Mouse (Mus musculus): ENCODE measurements around the gene Tmem266. TPM values are rescaled to one million over a fixed set of nuclear protein-coding genes. Genes with fewer than 3 reads are reported as not detected.

Gene Tmem266
- total RNA-seq, 2 experiments from 2014 or later, result 0.80 to 0.93 TPM

DNA sequence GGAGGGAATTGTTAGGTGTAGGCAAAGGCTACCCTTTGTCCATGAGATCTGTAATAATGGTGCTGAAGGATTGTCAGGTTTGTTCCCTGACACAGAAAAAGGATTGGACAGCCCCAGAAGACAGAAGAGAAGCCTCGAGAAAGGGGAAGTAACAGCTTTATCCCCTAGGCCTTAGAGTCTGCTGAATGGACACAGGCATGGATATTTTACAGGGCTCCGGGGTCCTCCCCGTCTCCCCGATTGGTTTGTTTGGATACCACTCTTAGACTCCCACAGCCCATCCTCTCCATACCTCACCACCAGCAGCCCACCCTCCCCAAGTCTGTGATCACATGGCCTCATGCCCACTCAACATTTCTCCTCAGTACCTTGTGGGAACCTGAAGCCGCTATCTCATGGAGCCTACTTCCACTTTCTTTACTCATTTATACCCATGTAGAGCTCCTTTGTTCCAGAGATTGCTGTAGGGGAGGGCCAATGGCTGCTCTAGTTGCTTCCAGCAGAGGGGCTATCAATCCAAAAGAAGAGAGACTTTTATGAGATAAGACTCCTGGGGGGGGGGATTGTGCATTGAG lies 112.6 kb downstream of the Tmem266 start:
- no peak for DNase-seq (ENCODE audit: low spot score in 2 of 2)

GRCm38 (mm10) chr9:55447509-55447908 lies 120.8 kb downstream of the Tmem266 start:
- no peak for DNase-seq (ENCODE audit: low spot score in 2 of 2)

GRCm38 (mm10) chr9:55449108-55449507 lies 122.4 kb downstream of the Tmem266 start:
- no peak for DNase-seq (ENCODE audit: low spot score in 2 of 2)

DNA sequence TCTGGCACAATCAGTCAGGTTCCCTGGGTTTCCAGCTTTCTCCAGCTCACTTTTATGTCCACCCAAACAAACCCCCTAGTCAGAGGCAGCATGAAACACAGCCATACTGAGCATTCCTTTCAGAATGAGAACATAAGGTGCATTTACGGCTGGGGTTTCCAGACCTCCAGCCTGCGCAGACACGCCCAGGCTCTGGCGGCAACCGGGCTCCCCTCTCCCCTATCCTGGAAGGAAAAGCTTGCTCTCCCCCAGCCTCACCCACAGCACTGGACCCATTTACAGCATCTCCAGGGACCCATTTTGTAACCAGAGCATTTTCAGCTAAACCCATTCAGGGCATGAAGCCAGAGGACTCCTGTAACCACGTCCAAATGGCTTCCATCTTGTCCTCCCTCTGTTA lies 123.3 kb downstream of the Tmem266 start:
- DNase-seq (ENCODE audit: low spot score in 2 of 2), result no peak

DNA sequence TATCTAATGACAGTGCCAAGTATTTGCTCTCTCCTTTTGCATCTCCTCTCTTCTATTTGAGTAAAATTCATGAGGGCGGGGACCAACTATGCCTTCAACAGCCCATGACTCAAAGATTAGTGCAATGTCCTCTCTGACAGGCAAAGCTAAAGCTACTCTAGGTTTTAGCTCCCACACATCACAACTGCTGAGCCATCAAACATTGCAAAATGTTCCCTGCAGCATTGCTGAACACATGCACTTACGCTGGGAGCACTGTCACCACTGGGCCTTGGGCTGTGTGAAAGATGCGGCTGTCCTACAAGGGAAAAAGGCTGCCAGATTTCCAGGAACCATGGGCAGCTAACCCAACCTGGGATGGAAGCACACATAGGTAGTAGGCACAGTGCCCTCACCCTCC lies 124.7 kb downstream of the Tmem266 start:
- DNase-seq (ENCODE audit: low spot score in 2 of 2), result no peak

DNA sequence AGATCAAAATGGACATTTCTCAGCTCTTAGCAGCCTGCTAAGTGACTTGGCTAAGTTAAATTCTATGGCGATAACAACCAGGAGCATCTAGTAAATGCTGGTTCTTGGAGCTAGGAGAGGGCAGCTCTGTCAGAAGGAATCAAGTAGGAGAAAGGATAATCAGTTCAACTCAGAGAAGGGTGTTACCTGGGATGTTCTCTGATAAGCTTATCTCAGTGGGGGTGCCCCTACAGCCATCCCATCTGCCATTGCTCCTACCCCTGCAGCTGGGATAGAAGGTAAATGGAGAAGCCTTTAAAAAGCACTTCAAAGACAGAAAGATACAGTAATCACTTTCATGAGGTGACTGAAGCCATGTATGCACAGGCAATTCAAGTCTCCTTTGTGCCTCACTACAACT lies 126.2 kb downstream of the Tmem266 start:
- no peak for DNase-seq (ENCODE audit: low spot score in 2 of 2)

DNA sequence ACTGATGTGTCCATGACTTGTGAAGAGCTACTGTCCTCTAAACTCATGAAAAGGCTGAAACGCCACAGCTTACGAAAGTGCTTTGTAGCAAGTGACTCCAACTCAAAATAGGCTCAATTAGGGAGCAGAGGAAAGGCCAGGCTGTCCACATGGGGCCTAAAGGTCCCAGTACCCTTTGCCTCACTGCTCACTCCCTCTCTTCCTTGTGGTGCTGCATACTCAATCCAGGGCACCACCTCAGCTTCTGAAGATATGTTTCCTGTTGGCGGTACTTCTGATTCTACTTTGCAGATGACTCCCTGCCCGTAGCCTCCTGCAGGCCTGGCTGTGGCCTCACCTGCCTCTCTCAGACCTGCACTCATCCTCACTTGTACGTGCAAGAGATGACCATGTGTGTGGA lies 126.7 kb downstream of the Tmem266 start:
- no peak for DNase-seq (ENCODE audit: low spot score in 2 of 2)

- no peak for DNase-seq (ENCODE audit: low spot score in 2 of 2)
These were observed 141.7 kb downstream of the Tmem266 start for GRCm38 (mm10) chr9:55468397-55468796.

GRCm38 (mm10) chr9:55476084-55476483 lies 149.4 kb downstream of the Tmem266 start:
- DNase-seq (ENCODE audit: low spot score in 2 of 2), result no peak

DNA sequence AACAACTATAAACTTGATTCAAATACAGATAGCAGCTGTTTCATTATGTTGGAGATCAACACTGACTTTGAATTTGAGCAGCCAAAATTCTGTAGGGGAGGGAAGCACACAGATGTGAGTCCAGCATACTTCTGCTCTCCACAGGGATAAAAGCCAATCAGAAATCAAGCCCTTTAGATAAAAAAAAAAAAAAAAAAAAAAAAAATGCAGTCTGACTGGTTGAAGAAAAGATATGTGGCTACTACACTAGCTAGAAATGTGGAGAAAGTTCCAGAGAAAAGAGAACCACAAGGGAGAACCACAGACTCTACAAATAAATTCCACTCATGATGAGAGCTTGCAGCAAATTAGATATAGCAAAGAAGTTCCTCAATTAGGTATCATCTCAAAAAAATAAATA lies 152.0 kb downstream of the Tmem266 start:
- DNase-seq (ENCODE audit: low spot score in 2 of 2), result no peak

DNA sequence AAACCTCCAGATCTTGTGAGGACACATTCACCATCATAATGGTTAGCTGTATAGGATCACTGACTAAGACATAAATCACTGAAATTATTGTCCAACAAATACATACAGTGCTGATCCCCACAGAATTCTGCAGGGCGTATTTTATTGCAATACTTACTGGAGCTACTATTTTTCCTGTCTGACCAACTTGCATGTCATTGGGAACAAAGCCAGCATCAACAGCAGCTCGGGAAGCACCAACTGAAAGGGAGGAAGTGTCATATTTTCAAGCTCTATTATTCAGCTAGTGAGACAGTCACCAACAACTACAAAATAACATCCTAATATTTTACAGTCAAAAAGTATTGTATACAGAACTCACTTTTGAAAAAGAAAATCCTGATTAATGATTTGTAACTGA lies 155.4 kb downstream of the Tmem266 start:
- no peak for DNase-seq (ENCODE audit: low spot score in 2 of 2)

Other genes with a start within 250 kb of the Tmem266 start
- gene Ube2q2, start 178.1 kb upstream of the Tmem266 start, total RNA-seq (2021), result 10 to 100 TPM; 49.9 to 62.1 TPM
- 10 to 100 TPM; 31.5 to 33.8 TPM for gene Fbxo22, start 118.0 kb upstream of the Tmem266 start, total RNA-seq (2021)
- 10 to 100 TPM; 23.4 to 37.3 TPM for gene Nrg4, start 69 bp upstream of the Tmem266 start, total RNA-seq (2021)
- 100 to 1,000 TPM; 480 to 543 TPM for gene Etfa, start 185.3 kb downstream of the Tmem266 start, total RNA-seq (2021)
- gene Isl2, start 211.8 kb downstream of the Tmem266 start, total RNA-seq (2021), result not detected

Data from adrenal gland, adult 18-20 months (tissue).